Mouse (Mus musculus) heart, embryonic 15.5 days (tissue): ENCODE measurements around the gene Zfp568. TPM values are rescaled to one million over a fixed set of nuclear protein-coding genes. Genes with fewer than 3 reads are reported as not detected.

Experiments
- ATAC-seq: fragments of 200-750 bp; cut with Nextera tagmentation; replicated peaks from 2 replicates; pipeline ENCODE4 v1.8.0; 2017; ENCODE audit warnings: low read depth, moderate TSS enrichment; ENCODE audit not compliant: insufficient number of reproducible peaks, insufficient read depth, low FRiP score
- H3K27ac ChIP-seq: fragments of 300-500 bp; sonication (generic); 2 replicates; pipeline ENCODE4 v1.5.1; 2015; ENCODE audit warnings: mild to moderate bottlenecking, inconsistent platforms
- H3K27me3 ChIP-seq: fragments of 300-500 bp; sonication (generic); 2 replicates; pipeline ENCODE4 v1.6.1; 2015; ENCODE audit warnings: inconsistent platforms
- H3K36me3 ChIP-seq: fragments of 300-500 bp; sonication (generic); 2 replicates; pipeline ENCODE4 v1.6.1; 2015; ENCODE audit warnings: mild to moderate bottlenecking, inconsistent platforms
- H3K4me1 ChIP-seq: fragments of 300-500 bp; sonication (generic); replicated peaks from 2 replicates; pipeline ENCODE4 v1.6.1; 2015; ENCODE audit warnings: inconsistent platforms
- H3K4me2 ChIP-seq: fragments of 300-500 bp; sonication (generic); 2 replicates; pipeline ENCODE4 v1.6.1; 2015; ENCODE audit warnings: inconsistent platforms, mild to moderate bottlenecking, moderate library complexity
- H3K4me3 ChIP-seq: fragments of 300-500 bp; sonication (generic); 2 replicates; pipeline ENCODE4 v1.5.1; 2015; ENCODE audit warnings: mild to moderate bottlenecking, inconsistent platforms
- H3K9ac ChIP-seq: fragments of 300-500 bp; sonication (generic); 2 replicates; pipeline ENCODE4 v1.6.1; 2015; ENCODE audit warnings: mild to moderate bottlenecking, inconsistent platforms
- H3K9me3 ChIP-seq: fragments of 300-500 bp; sonication (generic); replicated peaks from 2 replicates; pipeline ENCODE4 v1.6.1; 2016; ENCODE audit warnings: inconsistent platforms
- WGBS: fragments of 180-500 bp; shearing (Covaris S2); methylation state at CpG from one replicate; pipeline ENCODE4 v1.1.7; 2015; ENCODE audit warnings: mixed read lengths; 5-methylcytosine and 5-hydroxymethylcytosine counted together
- polyA plus RNA-seq: library from polyadenylated mRNA; unstranded; fragments of >200 nt; fragmentation: Nextera tagmentation; extraction: Ambion mirVana; gene quantifications from 2 replicates; pipeline ENCODE4 v1.2.1, GENCODE M21; 2015

Gene Zfp568
- polyA plus RNA-seq, 1 experiment from 2014 or later = 16.2 TPM

DNA sequence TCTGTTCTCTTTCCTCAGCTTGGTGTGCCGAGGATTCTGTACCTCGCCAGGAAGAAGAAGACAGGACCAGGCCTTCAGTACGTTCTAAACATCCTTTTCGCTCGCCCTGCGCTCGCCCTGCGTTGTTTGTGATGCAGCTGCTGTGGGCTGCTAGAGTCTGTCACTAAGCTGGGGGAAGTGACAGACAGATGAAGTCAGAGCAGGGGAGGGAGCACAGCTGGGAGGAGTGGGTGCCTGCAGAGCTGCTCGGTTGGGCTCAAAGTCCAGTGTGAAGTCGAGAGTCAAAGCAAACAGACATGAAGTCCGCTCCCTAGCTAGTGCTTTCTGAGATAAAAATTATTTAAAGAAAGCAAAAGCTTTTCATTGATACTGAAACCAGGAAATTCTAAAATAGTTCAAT is 5.3 kb downstream of the Zfp568 start:
- Histone ChIP-seq H3K27me3 (no peaks in the 10 kb centered on the region), H3K9me3 (no peaks in the 10 kb centered on the region), H3K9ac (no peak overlapping the region), H3K4me3 (no peak overlapping the region), H3K4me1 (peaks cover 14% of the 10 kb centered on the region), H3K36me3 (peaks cover 64% of the 10 kb centered on the region), H3K4me2 (no peak overlapping the region), H3K27ac (no peak overlapping the region)
- ATAC-seq = no peak
- WGBS = 82% methylated on average over 11 of the region's 11 CpGs

GRCm38 (mm10) chr7:29992698-29993097 is 8.9 kb downstream of the Zfp568 start:
- Histone ChIP-seq H3K4me3 (no peak overlapping the region), H3K9ac (no peak overlapping the region), H3K27ac (no peak overlapping the region), H3K36me3 (peaks cover 68% of the 10 kb centered on the region), H3K4me1 (peaks cover 1% of the 10 kb centered on the region; the same call in 1 of the 2 replicates), H3K27me3 (no peaks in the 10 kb centered on the region), H3K4me2 (no peak overlapping the region), H3K9me3 (no peaks in the 10 kb centered on the region)
- no peak for ATAC-seq
- 94% methylated on average over 8 of the region's 8 CpGs for WGBS

DNA sequence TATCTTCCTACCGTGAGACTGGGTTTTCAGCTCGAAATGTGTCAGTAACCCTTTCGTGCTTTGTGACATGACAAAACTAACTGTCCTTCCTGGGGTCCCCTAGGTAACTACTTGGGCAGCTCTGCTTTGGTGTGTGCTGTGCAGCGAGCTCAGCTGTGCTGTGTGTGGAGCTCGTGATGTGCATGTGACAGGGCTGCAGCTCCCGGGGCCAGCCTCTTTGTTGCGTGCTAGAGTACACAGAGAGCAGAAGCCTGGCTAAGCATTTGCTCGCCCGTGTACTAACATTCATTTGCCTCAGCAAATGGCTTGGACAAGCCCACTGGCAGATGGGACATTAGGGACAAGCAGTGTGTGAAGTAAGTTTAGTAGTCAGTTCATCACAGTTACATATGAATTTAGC is 9.6 kb downstream of the Zfp568 start:
- Histone ChIP-seq H3K4me2 (no peak overlapping the region), H3K9me3 (no peaks in the 10 kb centered on the region), H3K9ac (no peak overlapping the region), H3K27ac (no peak overlapping the region), H3K4me3 (no peak overlapping the region), H3K4me1 (peaks cover 8% of the 10 kb centered on the region), H3K36me3 (peaks cover 68% of the 10 kb centered on the region), H3K27me3 (no peaks in the 10 kb centered on the region)
- WGBS = 93% methylated on average over 9 of the region's 9 CpGs
- no peak for ATAC-seq

DNA sequence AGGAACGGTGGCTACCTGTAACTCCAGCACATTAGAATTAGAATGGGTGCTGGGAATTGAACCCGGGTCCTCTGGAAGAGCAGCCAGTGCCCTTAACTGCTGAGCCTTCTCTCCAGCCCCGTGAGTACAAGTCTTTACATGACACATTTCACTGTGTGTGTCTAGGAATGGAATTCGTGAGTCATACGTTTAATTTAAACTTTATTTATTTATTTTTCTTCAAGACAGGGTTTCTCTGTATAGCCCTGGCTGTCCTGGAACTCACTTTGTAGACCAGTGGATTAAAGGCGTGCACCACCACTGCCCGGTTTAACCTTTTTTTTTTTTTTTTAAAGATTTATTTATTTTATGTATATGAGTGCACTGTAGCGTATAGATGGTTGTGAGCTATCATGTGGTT is 11.4 kb downstream of the Zfp568 start:
- no peak overlapping the region for H3K27ac ChIP-seq
- WGBS = 84% methylated on average over 8 of the region's 8 CpGs
- no peaks in the 10 kb centered on the region for H3K9me3 ChIP-seq
- no peak for ATAC-seq
- no peak overlapping the region for H3K4me3 ChIP-seq
- H3K4me1 ChIP-seq = peaks cover 11% of the 10 kb centered on the region
- peaks cover 76% of the 10 kb centered on the region for H3K36me3 ChIP-seq
- no peak overlapping the region for H3K9ac ChIP-seq
- no peaks in the 10 kb centered on the region for H3K27me3 ChIP-seq
- no peak overlapping the region for H3K4me2 ChIP-seq

DNA sequence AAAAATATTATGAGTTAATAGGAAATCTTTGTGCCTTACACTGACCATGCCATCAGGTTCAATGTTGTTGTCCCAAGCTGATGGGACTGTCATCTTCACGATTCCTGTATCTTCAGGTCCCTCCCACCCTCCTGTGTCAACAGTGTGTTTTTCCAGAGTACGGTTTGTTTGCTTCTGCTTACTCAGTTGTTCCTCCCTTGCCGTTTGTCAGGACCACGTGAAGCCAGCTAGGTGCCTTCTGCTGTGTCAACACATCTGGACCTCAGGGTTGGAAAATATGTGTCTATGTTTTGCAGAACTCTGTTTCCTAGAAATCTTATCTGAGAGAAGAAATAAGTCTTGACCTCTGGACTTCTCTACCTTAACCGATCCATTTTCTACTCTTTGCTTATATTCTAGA is 16.8 kb downstream of the Zfp568 start:
- peaks cover 52% of the 10 kb centered on the region for H3K36me3 ChIP-seq

GRCm38 (mm10) chr7:30007601-30008000 is 23.8 kb downstream of the Zfp568 start:
- H3K9me3 ChIP-seq = no peaks in the 10 kb centered on the region
- no peaks in the 10 kb centered on the region for H3K4me1 ChIP-seq
- peaks cover 36% of the 10 kb centered on the region for H3K36me3 ChIP-seq
- no peak overlapping the region for H3K4me2 ChIP-seq
- no peak overlapping the region for H3K27ac ChIP-seq
- no peak overlapping the region for H3K4me3 ChIP-seq
- H3K9ac ChIP-seq = no peak overlapping the region
- no peaks in the 10 kb centered on the region for H3K27me3 ChIP-seq
- 93% methylated on average over 1 of the region's 1 CpGs for WGBS
- no peak for ATAC-seq

More for the DNA sequence above, 16.8 kb downstream of the Zfp568 start:
- Histone ChIP-seq H3K4me3 (no peak overlapping the region), H3K9ac (no peak overlapping the region), H3K9me3 (no peaks in the 10 kb centered on the region), H3K27ac (no peak overlapping the region), H3K27me3 (no peaks in the 10 kb centered on the region), H3K4me2 (no peak overlapping the region), H3K4me1 (peaks cover 11% of the 10 kb centered on the region)
- 68% methylated on average over 5 of the region's 5 CpGs for WGBS
- ATAC-seq = no peak

- Histone ChIP-seq H3K4me3 (no peak overlapping the region), H3K4me2 (no peak overlapping the region), H3K4me1 (no peaks in the 10 kb centered on the region), H3K9me3 (no peaks in the 10 kb centered on the region), H3K27ac (no peak overlapping the region), H3K36me3 (peaks cover 36% of the 10 kb centered on the region), H3K27me3 (no peaks in the 10 kb centered on the region), H3K9ac (no peak overlapping the region)
- ATAC-seq = no peak
- 76% methylated on average over 6 of the region's 6 CpGs for WGBS
These were observed 24.4 kb downstream of the Zfp568 start for GRCm38 (mm10) chr7:30008020-30008690.

DNA sequence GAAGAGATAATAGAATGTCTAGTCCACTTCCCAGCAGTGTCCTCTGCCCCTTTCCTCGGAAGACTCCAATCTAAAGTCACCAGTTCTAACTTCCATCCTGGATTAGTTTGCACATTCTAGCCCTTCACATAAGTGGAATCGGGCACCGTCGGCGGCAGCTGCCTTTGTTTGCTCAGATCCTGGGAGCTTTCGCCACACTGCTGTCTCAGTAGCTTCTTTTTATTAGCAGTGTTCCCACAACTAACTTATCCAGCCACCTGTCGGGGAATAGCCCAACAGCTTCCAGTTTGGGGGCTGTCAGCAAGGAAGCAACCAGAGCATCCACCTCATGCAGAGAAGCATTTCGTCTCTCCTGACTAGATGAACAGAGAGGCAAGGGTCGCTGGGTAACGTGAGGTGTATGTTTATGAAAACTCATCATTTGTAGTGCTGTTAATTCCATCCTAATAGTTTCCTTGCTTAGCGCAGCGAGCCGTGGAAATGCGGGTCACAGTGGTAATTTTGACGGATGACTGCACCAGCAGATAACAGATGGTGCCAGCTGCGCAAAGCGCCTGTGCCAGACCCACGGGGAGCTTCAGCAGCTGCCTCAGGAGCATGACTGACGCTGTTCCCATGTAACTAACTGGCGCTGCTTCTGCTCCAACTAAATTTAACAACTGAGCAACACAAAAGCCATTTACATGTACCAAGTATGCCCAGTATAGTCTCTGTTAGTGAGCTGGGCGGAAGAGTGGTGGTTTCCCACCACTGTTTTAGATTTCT is 25.7 kb downstream of the Zfp568 start:
- no peaks in the 10 kb centered on the region for H3K27me3 ChIP-seq
- H3K9me3 ChIP-seq = no peaks in the 10 kb centered on the region
- H3K4me1 ChIP-seq = no peaks in the 10 kb centered on the region
- H3K9ac ChIP-seq = no peak overlapping the region
- H3K4me3 ChIP-seq = no peak overlapping the region
- 0 out of 2 replicates have a peak overlapping the region, but pooled peaks have one; percentile 6 for H3K27ac ChIP-seq
- WGBS = 70% methylated on average over 21 of the region's 21 CpGs
- H3K4me2 ChIP-seq = no peak overlapping the region
- ATAC-seq = no peak
- peaks cover 49% of the 10 kb centered on the region for H3K36me3 ChIP-seq

- Histone ChIP-seq H3K27ac (no peak overlapping the region), H3K4me3 (no peak overlapping the region), H3K9ac (no peak overlapping the region), H3K27me3 (no peaks in the 10 kb centered on the region), H3K9me3 (no peaks in the 10 kb centered on the region), H3K4me1 (no peaks in the 10 kb centered on the region), H3K36me3 (peaks cover 57% of the 10 kb centered on the region), H3K4me2 (no peak overlapping the region)
- WGBS = 82% methylated on average over 10 of the region's 10 CpGs
- no peak for ATAC-seq
These were observed 26.9 kb downstream of the Zfp568 start for GRCm38 (mm10) chr7:30010551-30011195.

DNA sequence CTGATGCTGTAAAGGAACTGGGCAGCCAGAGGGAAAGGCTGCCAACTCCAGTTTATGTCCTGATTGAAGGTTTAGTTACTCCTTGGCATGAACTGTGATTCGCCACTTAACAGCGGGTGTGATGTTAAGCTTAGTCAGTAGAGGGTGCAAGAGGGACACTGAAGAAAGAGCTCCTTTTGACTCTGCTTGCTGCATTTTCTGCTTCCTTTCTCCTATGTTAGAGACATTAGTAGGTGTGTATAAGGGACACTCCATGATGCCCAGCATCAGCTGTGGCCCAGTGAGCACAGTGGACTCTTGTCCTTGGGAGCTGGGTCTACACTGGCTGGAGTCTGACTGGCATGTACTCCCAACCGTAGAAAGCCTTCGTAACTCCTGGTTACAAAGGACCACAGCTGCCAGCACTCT is 29.2 kb downstream of the Zfp568 start:
- H3K4me1 ChIP-seq = no peaks in the 10 kb centered on the region
- H3K36me3 ChIP-seq = peaks cover 64% of the 10 kb centered on the region
- no peaks in the 10 kb centered on the region for H3K9me3 ChIP-seq
- no peak overlapping the region for H3K9ac ChIP-seq
- H3K27me3 ChIP-seq = no peaks in the 10 kb centered on the region
- ATAC-seq = no peak; the same call in 1 of the 2 replicates
- no peak overlapping the region for H3K4me3 ChIP-seq
- H3K27ac ChIP-seq = no peak overlapping the region
- WGBS = 79% methylated on average over 4 of the region's 4 CpGs
- H3K4me2 ChIP-seq = no peak overlapping the region

DNA sequence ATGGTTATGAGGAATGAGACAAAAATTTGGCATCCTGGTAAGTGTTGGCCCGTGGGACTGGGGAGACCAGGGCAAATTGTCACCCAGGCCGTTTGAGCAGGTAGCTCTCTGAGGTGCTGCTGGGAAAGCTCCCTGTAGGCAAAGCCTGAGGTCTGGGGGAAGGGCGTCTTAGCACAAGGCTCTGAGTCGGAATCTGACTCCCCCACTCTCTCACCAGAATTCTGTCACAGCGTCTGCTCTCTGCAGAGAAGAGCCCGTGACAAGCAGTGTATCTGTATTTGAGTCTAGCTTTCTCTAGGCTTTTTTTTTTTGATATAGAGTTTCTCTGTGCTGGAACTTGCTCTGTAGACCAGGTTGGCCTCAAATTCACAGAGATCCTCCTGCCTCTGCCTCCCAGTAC is 33.5 kb downstream of the Zfp568 start:
- no peak for ATAC-seq
- Histone ChIP-seq H3K9me3 (no peaks in the 10 kb centered on the region), H3K9ac (no peak overlapping the region), H3K27ac (no peak overlapping the region), H3K4me2 (no peak overlapping the region), H3K4me3 (no peak overlapping the region), H3K36me3 (peaks cover 85% of the 10 kb centered on the region), H3K27me3 (no peaks in the 10 kb centered on the region), H3K4me1 (no peaks in the 10 kb centered on the region)
- WGBS = 90% methylated on average over 6 of the region's 6 CpGs
